Mouse (Mus musculus) 3T3-L1 (cell line): ENCODE results near the gene Capn5.
A peak's percentile ranks its signal among the peaks of the same experiment; 100 is the strongest.

Source experiments
- DNase-seq: peaks from one replicate; pipeline ENCODE4 v3.0.0-alpha.2; 2015; ENCODE audit warnings: low read depth, low spot score

Gene Capn5

GRCm38 (mm10) chr7:98176322-98177070, 1.6 kb downstream of the Capn5 start:
- DNase-seq: no peak

DNA sequence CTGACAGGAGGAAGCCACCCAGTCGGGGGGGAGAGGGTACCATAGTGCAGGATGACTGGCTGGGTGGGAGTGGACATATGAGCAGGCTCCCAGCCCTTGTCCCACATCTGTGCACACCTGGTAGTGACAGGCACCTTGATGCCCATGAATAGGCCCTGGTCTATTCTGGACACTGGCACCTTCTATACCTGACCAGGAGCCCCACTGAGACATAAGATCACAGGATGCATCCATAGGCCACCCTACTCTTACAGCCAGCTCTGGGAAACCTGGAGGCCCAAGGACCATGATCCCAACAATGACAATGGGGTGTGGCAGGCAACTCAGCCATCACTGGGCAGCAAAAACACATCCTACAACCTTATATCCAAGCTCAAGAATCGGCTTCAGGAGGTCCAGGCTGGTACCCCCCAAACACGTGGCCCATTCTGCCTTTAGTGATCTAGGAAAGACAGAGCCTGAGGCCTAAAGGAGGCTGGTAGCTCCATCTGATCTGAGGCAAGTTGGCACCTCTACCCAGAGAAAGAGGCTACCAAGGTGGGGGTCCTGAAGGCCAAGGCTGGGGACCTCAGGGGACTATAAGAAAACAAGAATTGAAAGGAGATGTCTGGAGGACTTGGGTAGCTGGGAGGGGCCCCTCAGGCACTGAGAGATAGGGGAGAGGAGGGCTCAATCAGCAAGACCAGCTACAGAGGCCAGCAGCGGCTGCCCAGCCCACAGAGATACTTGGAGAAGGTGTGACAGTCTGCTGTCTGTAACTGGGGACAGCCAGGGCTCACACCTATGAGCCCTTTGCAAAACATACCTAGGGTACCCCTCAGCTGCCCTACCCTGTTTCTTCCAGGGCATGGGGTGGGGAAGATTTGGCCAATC, 3.0 kb downstream of the Capn5 start:
- DNase-seq: no peak

DNA sequence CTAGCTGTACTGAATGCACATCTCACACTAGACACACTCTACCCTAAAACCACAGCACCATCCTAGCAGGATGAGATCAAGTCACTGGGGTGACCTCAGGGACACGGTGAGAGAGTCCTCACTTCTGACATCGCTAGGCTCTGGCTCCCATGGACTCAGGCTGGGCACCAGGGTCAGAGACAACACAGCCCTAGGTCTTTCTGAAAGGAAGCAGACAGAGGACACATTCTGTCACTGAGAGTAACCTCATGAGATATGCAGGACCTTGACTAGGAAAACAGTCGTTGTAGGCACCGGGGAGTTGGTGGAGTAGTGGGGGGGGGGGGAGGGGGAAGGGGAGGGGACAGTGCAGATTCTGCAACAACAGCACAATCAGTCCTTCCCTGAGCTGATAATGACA, 4.7 kb downstream of the Capn5 start:
- no peak for DNase-seq

DNA sequence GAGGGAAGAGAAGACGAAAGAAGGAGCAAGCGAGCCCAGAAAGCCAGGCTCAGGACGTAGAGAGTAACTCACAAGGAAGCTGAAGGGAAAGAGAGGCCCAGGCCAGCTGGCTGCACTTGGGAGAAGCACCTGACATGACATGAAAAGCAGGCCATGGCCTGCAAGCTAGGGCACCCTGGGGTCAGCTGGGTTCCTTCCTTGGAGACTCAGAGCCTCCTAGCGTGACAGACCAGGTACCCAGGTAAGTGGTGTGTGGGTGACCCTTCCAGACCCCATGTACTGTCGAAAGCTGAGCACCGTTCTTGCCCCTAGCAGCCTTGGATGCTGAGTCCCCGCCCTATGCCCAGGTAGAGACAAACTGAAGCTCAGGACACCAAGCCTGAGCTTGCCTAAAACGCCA, 5.4 kb downstream of the Capn5 start:
- no peak for DNase-seq

DNA sequence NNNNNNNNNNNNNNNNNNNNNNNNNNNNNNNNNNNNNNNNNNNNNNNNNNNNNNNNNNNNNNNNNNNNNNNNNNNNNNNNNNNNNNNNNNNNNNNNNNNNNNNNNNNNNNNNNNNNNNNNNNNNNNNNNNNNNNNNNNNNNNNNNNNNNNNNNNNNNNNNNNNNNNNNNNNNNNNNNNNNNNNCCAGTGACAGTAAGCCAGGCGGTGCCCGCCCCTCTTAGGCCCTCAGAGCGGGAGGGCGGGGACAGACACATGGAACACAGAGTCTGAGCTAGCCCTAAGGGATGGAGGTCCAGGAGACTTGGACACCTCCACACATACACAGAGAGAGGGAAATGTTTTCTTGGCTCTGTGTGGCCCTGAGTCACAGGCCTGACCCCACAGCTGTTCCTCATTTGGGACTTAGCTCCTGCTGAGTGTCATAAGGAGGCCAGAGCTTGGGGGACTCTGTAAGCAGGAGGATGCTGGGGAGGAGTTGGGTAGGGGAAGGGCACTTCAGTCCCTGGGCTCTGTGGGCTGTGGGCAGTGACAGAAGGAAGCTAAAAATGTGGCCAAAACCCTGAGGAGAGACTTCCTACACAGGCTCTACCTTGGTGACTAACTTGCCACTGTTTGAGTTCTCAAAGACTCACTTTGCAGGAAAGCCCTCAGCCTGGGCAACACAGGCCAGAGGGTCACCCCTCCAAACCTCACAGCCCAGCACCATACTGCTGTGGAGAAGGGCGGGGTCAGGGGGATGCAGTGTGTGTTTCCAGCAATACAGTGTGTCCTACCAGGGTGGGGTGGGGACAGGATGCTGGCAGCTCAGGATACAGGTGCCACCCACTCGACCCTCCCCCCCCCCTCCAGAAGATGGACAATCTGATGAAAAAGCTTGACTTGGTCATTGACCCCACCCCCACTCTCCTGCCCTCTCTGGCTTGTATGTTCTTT, 6.7 kb downstream of the Capn5 start:
- DNase-seq: peak; percentile 95

- peak; percentile 64 for DNase-seq
Observed at GRCm38 (mm10) chr7:98164999-98165528, 13.0 kb downstream of the Capn5 start.

DNA sequence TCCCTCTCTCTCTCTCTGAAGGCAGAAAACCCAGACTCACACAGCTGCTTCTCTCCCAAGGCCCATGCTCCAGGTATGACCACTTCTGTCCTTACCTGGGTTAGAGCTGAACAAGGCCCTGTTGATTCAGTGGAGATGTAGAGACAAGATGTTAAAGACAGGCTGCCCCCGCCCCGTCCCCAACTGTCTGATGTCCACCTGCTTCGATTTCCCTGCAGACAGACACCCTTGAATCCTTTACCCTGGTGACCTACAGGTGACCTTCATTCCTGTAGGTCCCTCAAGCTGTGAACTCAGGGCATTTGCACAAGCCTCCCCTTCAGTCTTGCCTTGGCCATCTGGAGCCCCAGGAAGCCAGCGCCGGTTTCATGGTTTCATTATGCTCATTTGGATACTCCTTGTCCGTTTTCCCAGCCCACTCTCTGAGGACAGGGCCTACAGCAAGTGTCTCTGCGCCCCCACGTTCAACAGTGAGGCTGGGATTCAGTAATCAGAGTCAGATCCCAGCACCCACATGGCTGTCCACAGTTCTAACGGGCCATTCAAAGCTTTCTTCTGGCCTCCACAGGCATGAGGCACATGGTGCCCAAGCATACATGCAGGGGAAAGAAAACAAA, 13.6 kb downstream of the Capn5 start:
- DNase-seq: no peak

DNA sequence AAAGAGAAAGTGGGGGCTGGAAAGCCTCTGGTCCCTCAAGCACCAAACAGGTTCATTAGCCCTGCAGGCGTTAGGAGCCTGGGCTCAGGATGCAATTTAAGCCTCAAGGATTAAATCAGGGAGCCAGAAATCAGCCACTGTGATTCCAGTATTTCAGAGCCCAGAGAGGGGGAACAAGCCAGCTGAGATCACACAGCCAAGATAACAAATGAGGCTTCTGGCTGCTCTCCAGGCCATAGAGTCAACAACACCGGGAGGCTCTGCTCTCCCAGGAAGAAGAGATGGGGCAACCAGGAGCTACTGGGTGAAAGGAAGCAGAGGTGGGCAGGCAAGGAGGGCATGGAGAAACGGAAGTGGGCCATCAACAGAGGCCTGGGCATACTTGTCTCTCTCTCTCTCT, 14.4 kb downstream of the Capn5 start:
- peak; percentile 65 for DNase-seq

DNA sequence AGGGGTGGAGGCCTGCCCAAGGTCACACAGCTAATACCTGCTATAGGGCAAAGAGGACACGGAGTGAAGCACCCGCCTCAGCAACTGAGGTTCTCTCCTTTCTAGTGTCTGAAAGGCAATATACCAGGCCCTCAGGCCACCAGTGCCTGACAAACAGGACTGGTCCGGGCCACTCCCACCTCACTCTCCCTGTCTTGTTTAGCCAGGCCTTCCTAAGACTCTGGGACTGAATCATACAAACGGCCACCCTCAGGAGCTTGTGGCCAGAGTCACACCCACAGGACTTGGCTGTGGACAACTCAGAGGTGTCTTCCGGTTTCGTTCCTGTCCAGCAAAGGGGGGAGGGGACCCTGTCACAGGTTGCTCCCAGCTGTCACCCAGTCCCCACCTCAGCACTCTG, 15.8 kb downstream of the Capn5 start:
- DNase-seq: no peak

DNA sequence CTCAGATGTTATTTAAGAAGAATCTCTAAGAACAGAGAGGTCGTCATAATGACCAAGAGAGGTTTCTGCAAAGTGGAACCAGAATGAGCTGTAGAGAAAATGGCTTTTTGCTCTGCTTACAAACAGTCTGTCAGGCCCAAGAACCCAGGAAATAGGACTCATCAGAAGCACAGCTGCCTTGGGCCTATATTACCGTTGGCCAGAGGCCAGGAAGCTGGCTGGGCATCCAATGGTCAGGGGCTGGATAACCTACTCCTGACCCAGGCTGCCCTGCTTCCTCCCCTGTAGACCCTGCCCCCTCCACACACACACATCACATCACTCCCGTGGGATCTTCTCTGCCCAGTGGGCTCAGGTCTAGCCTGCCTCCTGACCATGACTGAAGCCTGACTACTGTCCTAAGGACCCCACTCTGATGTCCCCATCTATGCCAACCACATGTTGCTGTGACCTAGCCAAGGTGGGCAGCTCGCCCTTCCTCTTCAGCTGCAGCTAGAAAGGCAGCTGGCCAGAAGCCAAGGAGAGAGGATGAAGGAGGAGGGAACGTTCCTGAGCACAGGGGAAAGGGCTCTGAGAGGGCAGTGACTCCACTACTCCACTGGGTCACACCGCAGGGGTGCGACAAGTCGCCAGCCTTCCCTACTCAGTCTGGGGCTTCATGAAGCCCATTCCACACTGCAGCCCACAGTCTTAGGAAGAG, 17.9 kb downstream of the Capn5 start:
- DNase-seq: peak; percentile 37

- DNase-seq: no peak
Observed at GRCm38 (mm10) chr7:98158481-98158880, 19.6 kb downstream of the Capn5 start.

GRCm38 (mm10) chr7:98157636-98158332, 20.3 kb downstream of the Capn5 start:
- DNase-seq: peak; percentile 73

GRCm38 (mm10) chr7:98156280-98156665, 21.8 kb downstream of the Capn5 start:
- no peak for DNase-seq

DNA sequence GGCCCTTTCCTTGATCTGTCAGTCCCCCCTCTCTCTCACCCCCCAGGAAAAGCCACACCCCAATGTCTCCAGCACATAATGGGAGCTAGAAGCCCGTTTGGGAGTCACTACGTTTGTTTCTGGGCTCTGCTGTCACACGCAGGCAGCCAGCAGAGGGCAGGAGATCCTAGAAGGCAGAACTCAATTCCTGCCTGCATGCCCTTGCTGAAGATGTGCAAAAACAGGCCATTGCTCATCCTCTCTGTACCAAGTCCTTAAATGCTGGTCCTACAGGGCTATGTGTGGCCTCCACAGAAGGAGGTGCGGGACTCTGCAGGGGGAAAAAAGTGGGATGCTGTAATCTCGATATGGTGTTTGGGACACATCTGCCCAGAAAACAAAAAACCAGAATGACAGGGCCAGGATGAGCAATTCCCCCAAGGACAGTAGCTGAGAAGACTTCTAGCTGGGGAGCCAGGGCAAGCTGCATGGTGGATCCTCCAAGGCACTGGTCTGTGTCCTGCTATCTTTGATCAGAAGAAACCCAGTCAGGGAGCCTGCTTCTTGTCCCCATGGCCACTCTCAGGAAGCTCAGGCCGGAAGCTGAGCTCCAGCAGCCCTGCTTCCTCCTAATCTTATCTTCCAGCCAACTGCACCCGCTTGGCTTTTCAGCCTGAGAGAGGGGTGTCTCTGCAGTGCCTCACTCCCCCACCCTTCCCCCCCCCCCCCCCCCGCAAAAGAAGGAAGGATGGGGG, 22.4 kb downstream of the Capn5 start:
- peak; percentile 77 for DNase-seq

DNA sequence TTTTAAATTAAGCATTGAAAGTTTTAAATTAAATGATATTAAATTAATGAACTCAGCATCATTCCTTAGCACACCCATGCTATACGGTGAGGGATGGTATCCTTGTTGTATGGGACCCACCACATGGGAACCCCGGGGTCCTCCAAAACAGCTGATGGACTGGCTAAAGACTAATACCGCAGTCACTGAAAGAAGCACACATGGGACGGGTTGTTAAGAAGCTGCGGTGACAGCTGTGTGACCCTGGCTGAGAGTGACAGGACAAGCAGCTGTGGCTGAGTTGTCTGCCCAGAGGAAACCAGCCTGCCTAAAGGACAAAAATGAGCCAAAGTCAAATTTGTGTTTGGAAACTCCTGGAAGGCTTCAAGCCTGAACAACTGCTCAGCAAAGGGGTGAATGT, 24.2 kb downstream of the Capn5 start:
- no peak for DNase-seq

DNA sequence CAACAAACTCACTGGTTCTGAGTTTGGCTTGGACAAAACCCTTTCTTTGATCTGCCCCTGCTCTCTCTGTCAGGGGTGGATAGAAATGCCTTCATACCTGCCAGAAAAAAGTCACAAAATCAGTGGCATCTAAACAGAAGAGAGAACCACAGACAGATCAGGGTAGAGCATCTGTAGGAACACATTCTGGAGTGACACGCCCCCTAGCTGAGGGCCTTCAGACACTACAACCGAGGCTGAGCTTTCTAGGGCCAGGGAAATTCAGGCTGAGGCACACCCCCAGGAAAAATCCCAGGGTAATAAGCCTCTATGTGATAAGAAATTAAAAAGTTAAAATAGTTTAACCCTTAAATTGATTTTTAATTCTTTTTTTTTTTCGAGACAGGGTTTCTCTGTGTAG, 24.7 kb downstream of the Capn5 start:
- DNase-seq: no peak

DNA sequence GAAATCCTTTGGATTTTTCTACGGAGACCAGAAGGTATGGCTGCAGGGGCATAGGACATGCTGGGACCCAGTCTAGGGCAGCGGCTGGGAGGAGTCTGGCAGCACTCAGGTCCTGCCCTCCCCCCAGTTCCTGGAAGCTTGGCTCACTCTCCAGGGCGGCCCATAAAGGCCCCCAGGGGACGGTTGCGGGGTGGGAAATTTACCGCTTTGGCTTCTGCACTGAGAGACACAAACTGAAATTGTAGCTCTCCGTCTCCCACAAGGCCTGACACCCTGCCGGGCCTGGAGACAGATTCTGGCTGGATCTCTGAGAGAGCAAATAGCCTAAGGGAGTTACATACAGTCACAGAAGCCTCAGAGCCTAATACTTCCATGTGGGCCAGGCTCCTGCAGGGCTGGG, 25.7 kb downstream of the Capn5 start:
- no peak for DNase-seq

DNA sequence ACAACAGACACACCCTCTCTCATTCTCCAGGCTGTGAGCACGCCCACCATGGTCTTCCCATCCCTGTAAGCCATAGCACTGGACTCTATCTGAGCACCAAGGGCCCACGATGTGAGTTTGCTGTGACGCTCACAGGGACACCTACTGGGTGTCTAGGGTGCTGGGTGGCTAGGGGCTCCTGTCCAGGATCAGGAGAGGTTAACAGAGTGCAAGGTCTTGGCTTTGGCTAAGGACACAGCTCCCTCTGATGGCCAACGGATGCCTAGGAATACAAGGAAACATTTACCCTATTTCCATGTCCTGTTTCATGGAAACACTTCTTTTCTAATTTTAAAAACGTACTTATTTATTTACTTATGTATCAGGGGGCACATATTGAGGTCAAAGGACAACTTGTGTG, 27.5 kb downstream of the Capn5 start:
- DNase-seq: no peak

DNA sequence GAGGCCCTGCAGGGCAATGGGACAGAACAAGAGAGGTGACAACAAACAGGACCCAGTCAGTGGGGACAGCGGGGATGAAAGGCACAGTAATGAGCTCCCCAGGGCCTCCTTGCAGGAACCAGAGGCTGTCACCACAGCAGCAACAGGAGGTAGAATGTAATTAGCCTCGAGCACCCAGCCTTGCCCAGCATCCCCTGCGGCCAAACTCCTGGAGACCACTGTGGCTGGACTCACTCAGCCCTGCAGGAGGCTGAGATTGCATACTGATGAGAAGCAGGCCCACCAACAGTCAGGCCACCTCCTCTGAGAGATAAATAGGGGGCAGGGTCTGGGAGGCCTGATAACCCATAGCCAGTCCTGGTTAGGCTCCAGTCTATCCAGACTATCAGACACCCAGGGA, 28.3 kb downstream of the Capn5 start:
- no peak for DNase-seq
